Mouse (Mus musculus): ENCODE data around the gene Gng12. TPM values are rescaled to one million over a fixed set of nuclear protein-coding genes. Genes with fewer than 3 reads are reported as not detected.
"Not testable (repeated sequence)": the region's sequence is repeated elsewhere in the genome, so short reads cannot be mapped to it uniquely, and the experiment has no call there.

Gene Gng12
- polyA plus RNA-seq, 1 experiment from 2014 or later, result 169 TPM

DNA sequence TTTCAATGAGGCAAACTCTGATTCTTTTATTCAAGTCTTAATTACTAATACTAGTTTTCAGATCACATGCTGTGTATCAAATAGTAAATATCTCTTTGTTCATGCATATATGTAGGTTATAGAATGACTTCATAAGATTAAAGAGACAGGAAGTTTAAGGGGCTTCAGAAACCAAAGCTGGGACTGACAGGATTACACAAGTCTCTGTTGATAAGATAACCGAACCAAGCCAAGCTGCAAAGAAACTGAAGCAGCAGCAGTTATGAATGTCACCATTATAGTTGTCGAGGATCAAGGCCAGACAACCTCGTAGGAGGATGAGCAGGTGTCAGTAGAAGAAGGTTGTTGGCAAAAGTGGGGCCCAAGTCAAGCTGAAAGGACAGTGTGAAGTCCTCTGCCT, 52.7 kb downstream of the Gng12 start:
- in situ Hi-C loops (cut with MboI; ENCODE audit: low pct_unique_long_range_greater_than_20kb), result loop anchor here (5.0 to 10.0 kb wide), 2 partner anchors 52 to 414 kb away; partner anchors contain the start of genes Gng12 and Mad2l1
- DNase-seq (ENCODE audit: low read depth, low spot score), result no peak
- ChIA-PET CTCF (interaction anchor here (1.0 kb wide), 1 partner anchor 51 kb away, joined by 5 read pairs; no protein-coding TSS in a partner anchor), POLR2A (no interaction called here)
- no peaks in the 10 kb centered on the region for H3K27me3 ChIP-seq
- ATAC-seq, result no peak
- no peak for TF ChIP-seq CTCF (IDR thresholded peaks at IDR 0.05)

DNA sequence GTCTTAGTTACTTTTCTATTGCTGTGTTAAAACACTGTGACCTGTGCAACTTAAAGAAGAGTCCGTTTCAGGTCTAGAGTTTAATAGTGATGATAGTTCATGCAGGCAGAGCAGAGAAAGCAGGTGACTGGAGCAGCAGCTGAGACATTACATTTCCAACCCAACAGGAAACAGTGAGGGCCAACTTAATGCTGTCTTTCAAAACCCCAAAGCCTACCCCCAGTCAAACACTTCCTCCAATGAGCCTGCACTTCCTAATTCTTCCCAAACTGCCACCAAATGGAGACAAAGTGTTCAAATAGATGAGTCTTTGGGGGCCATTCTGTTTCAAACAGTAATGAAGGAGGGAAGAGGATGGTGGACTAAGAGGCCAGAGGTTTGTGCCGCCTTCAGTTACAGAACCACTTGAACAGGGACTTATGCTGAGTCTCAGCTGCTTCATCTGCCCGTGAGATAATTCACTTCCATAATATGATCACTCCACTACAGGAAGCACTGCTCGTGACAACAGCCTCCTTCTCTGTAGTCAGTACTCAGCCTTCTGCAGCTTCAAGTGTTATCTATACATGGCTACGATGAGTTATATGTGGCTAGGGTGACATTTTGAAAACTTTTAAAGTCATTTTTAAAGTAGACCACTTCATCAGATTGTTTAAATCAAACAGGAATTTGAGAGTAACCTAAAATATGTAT, 55.7 kb downstream of the Gng12 start:
- no peaks in the 10 kb centered on the region for H3K27me3 ChIP-seq
- ChIA-PET CTCF (interaction anchor here (1.3 kb wide), 1 partner anchor 27 kb away, joined by 3 read pairs; no protein-coding TSS in a partner anchor), POLR2A (no interaction called here)
- ATAC-seq (no peak), DNase-seq (ENCODE audit: low read depth, low spot score) (no peak)
- in situ Hi-C loops (cut with MboI; ENCODE audit: low pct_unique_long_range_greater_than_20kb), result loop anchor here (5.0 kb wide), 1 partner anchor 110 kb away; no protein-coding TSS in a partner anchor
- no peak for TF ChIP-seq CTCF (IDR thresholded peaks at IDR 0.05)

DNA sequence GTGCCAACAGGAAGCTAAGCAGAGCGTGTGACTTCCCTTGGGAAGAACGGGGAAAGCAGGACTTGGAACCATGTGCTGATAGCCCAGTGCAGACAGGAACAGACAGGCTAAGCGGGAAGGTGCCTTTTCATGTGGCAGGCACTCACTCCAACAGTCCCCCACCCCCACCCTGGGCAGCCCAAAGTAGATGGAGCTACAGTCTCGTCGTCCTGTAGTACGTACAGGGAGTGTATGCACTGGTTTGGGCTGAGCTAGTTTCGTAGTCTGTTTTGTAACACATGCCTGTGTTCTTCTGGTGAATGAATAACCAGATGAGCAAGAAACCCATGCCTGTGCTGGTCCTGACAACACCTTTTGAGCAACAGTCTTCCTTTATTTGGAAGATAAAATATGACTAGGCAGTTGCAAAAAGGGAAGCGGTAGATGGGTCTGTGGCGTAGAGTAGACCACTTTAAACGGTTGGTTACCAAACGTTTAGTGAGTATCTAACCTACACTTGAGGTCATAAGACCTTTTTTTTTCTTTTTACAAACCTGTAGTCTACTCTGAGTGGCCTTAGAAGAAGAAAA, 57.8 kb downstream of the Gng12 start:
- no peaks in the 10 kb centered on the region for H3K27me3 ChIP-seq
- POLR2A ChIA-PET, result interaction anchor here (0.6 to 1.5 kb wide), 3 partner anchors 57 to 419 kb away, joined by 3 to 7 read pairs (median 3); partner anchors contain the start of genes Gng12 and Mad2l1
- DNase-seq (ENCODE audit: low read depth, low spot score) (peak; percentile 78), ATAC-seq (peak; percentile 88)
- CTCF ChIA-PET, result interaction anchor here (1.0 to 3.0 kb wide), 10 partner anchors 8 to 204 kb away, joined by 3 to 14 read pairs (median 4); partner anchors contain the start of gene Gng12
- in situ Hi-C loops (cut with MboI; ENCODE audit: low pct_unique_long_range_greater_than_20kb), result loop anchor here (5.0 kb wide), 1 partner anchor 112 kb away; no protein-coding TSS in a partner anchor
- no peak for TF ChIP-seq CTCF (IDR thresholded peaks at IDR 0.05)

DNA sequence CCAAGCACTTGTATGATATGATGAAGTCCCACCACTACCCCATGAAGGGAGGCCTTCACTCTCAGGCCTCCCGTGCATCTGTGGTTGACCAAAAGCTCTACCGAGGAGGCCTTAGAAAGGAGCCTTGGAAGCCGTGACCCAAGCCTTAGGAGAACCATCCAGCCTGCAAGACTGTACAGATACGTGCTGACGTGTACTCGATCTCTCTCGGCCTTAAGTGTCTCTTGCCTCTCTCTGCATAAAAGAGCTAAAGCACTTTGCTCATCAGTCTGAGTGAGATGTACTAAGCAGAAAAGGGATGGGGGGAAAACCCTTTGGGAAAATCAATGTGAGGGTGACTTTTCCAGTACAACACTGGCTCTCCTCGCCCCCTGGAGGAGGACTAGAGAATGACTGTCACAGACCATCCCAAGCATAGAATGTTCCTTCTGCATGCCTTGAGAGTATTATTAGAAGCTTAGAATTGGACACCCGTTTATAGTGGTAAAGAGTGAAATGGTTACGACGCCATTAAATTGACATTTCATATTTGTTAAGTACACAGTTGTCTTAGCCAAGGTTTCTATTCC, 59.0 kb downstream of the Gng12 start:
- ATAC-seq (peak; percentile 42), DNase-seq (ENCODE audit: low read depth, low spot score) (no peak)
- TF ChIP-seq CTCF (IDR thresholded peaks at IDR 0.05), result peak; percentile 73
- in situ Hi-C loops (cut with MboI; ENCODE audit: low pct_unique_long_range_greater_than_20kb), result no loop called here
- CTCF ChIA-PET, result interaction anchor here (1.0 to 3.0 kb wide), 9 partner anchors 10 to 203 kb away, joined by 3 to 14 read pairs (median 4); partner anchors contain the start of gene Gng12
- H3K27me3 ChIP-seq, result no peaks in the 10 kb centered on the region
- POLR2A ChIA-PET, result interaction anchor here (0.9 to 1.5 kb wide), 2 partner anchors 58 to 118 kb away, joined by 3 to 7 read pairs; partner anchors contain the start of gene Gng12

DNA sequence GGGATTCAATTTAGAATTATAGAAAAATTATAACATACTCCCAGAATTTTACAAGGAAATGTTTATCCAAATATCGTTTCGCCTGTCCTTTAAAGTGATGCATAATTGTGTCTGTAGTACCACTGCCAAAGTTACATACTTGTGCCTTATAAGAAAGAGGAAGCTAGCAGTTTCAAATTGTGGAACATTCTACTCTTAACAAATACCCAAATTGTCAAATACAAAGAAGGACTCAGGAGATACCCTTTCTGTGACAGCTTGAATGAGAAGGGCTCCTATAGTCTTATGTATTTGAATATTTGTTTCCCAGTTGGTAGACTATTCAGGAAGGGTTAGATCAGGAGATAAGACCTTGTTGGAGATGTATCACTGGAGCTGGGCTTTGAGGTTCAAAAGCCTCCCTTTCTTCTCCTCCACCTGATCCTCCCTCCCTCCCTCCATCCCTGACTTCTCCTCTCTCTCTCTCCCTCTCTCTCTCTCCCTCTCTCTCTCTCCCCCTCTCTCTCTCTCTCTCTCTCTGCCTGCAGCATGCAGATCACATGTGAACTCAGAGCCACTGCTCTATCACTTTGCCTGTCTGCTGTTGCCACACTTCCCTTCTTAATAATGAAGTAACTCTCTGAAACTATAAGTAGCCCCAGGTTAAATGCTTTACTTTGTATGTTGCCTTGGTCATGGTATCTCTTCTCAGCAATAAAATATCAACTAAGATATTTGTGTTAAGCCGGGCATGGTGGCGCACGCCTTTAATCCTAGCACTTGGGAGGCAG, 62.5 kb downstream of the Gng12 start:
- no peak for DNase-seq (ENCODE audit: low read depth, low spot score)
- ATAC-seq, result no peak
- ChIA-PET POLR2A (interaction anchor here (0.7 kb wide), 1 partner anchor 23 kb away, joined by 4 read pairs; no protein-coding TSS in a partner anchor), CTCF (no interaction called here)
- H3K27me3 ChIP-seq, result no peaks in the 10 kb centered on the region
- TF ChIP-seq CTCF (IDR thresholded peaks at IDR 0.05), result no peak
- in situ Hi-C loops (cut with MboI; ENCODE audit: low pct_unique_long_range_greater_than_20kb), result no loop called here

DNA sequence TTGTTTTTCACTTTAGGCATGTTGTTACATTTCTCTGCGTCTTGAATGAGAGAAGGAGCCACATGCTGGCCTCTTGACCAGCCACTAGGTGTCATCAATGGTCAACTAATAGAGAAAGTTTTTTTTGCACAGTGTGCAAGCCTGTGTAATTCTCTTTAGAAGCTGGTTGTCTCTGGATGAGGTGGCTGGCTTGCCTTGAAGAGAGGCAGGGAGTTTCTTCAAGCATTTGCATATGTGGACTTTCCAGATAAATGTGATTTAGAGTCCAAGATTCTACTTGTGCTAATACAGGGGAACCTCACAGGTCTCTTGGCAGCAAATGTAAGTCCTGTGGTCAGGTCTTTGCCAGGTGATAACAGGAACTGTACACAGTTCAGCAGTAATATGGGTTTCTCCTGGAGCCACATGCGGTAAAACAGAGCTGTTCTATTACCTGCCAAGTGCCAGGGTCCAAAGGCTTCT, 66.4 kb downstream of the Gng12 start:
- in situ Hi-C loops (cut with MboI; ENCODE audit: low pct_unique_long_range_greater_than_20kb), result loop anchor here (10.0 kb wide), 1 partner anchor 472 kb away; no protein-coding TSS in a partner anchor
- POLR2A ChIA-PET, result interaction anchor here (0.6 to 2.2 kb wide), 5 partner anchors 33 to 126 kb away, joined by 3 to 17 read pairs (median 5); partner anchors contain the start of gene Gadd45a

DNA sequence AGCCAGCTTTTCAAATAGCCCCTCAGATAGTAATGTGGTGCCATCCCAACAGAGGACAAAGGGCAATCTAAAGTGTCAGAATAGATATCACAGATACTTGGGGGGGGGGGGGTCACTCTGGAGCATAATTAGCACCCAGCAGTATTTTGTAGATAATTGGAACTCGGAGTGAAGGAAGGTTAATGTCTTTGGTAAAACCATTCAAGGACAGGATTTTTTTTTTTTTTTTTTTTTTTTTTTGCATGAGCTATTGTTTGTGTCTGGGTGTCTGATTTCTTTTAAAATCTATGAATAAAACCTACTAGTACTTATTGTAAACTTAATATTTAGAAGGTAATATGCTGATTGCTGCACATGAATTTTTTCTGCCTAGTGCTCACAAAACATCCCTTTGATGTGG, 66.9 kb downstream of the Gng12 start:
- no peaks in the 10 kb centered on the region for H3K27me3 ChIP-seq
- TF ChIP-seq CTCF (IDR thresholded peaks at IDR 0.05), result no peak
- in situ Hi-C loops (cut with MboI; ENCODE audit: low pct_unique_long_range_greater_than_20kb), result loop anchor here (10.0 kb wide), 1 partner anchor 472 kb away; no protein-coding TSS in a partner anchor
- ChIA-PET POLR2A (interaction anchor here (0.6 to 2.2 kb wide), 6 partner anchors 18 to 126 kb away, joined by 3 to 17 read pairs (median 5); partner anchors contain the start of gene Gadd45a), CTCF (interaction anchor here (0.9 to 2.3 kb wide), 32 partner anchors 9 to 306 kb away, joined by 3 to 33 read pairs (median 5); partner anchors contain the start of gene Gng12)
- DNase-seq (ENCODE audit: low read depth, low spot score) (no peak), ATAC-seq (no peak)

More for the DNA sequence above, 66.4 kb downstream of the Gng12 start:
- ATAC-seq (peak; percentile 83), DNase-seq (ENCODE audit: low read depth, low spot score) (no peak)
- TF ChIP-seq CTCF (IDR thresholded peaks at IDR 0.05), result peak; percentile 82
- CTCF ChIA-PET, result interaction anchor here (0.6 to 2.3 kb wide), 34 partner anchors 9 to 307 kb away, joined by 3 to 33 read pairs (median 4); partner anchors contain the start of gene Gng12
- no peaks in the 10 kb centered on the region for H3K27me3 ChIP-seq

DNA sequence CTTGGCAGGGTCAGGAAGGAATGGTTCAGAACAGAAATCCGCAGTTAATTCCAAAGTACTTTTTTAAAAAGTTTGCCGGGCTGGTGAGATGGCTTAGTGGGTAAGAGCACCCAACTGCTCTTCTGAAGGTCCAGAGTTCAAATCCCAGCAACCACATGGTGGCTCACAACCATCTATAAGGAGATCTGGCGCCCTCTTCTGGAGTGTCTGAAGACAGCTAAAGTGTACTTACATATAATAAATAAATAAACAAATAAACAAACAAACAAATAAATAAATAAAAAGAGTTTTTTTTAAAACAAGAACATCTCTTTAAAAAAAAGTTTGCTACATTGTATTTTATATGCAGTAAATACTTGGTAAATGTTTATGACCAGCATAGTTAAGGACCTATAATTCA, 67.5 kb downstream of the Gng12 start:
- ATAC-seq; H3K27me3 ChIP-seq; DNase-seq (ENCODE audit: low read depth, low spot score): not testable (repeated sequence)
- in situ Hi-C loops (cut with MboI; ENCODE audit: low pct_unique_long_range_greater_than_20kb), result loop anchor here (10.0 kb wide), 1 partner anchor 471 kb away; no protein-coding TSS in a partner anchor
- peak; percentile 48 for TF ChIP-seq CTCF (IDR thresholded peaks at IDR 0.05)
- ChIA-PET POLR2A (interaction anchor here (0.6 to 2.2 kb wide), 2 partner anchors 17 to 72 kb away, joined by 5 to 17 read pairs; partner anchors contain the start of gene Gadd45a), CTCF (interaction anchor here (1.1 to 2.3 kb wide), 12 partner anchors 9 to 196 kb away, joined by 3 to 33 read pairs (median 6); no protein-coding TSS in a partner anchor)

DNA sequence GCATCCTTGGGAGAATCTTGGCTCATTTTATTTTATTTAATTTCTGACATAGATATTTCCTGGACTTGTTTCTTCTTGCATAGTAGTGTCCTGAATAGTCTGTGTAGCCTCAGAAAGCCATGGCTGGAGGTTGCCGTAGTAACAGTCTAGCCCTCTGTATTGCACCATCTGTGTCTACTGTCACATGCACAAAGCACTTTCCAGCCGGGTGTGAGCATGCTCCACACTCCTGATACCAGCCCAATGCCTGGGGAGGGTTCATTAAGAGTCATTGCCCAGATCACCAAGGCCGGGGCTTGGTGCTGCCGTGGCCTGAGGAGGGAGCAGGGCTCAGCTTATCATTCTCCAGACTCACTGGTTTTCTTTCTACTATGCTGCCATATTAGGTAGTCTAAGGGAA, 68.0 kb downstream of the Gng12 start:
- no peak for DNase-seq (ENCODE audit: low read depth, low spot score)
- peak; percentile 55 for ATAC-seq
- H3K27me3 ChIP-seq, result no peaks in the 10 kb centered on the region

More for the DNA sequence above, 68.0 kb downstream of the Gng12 start:
- no peak for TF ChIP-seq CTCF (IDR thresholded peaks at IDR 0.05)
- ChIA-PET POLR2A (interaction anchor here (1.8 kb wide), 1 partner anchor 73 kb away, joined by 10 read pairs; the partner anchor contains the start of gene Gadd45a), CTCF (interaction anchor here (0.7 to 2.5 kb wide), 7 partner anchors 8 to 178 kb away, joined by 3 to 13 read pairs (median 5); partner anchors contain the start of gene Gadd45a)
- in situ Hi-C loops (cut with MboI; ENCODE audit: low pct_unique_long_range_greater_than_20kb), result loop anchor here (10.0 kb wide), 1 partner anchor 471 kb away; no protein-coding TSS in a partner anchor
